Mouse (Mus musculus): ENCODE results near the gene Ifih1.

DNA sequence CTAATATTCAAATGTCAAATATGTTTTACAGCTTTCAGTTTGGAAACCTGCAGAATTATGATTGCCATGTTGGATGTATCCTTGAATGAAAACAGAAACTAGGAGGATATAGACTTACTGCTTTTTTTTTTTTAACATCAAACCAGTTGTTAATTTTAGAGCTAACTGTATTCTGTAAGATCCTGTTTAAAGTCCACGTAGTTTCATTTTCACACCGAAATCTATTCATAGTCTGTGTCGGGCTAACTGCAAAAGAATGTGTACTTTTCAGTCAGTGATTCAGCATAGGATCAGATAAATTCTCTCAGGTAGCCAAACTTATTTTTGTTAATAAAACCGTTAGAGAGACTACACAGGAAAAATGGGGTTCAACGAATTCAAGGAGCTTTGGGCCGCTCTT is 39.9 kb upstream of the Ifih1 start:
- TF ChIP-seq CTCF (IDR thresholded peaks at IDR 0.05; ENCODE audit: low read depth, low read length): no peak
- no peak for TF ChIP-seq POLR2A (IDR thresholded peaks at IDR 0.05; ENCODE audit: extremely low read depth, insufficient read depth, low read length)

Measured in liver, adult 2 months (tissue).